Mouse (Mus musculus): ENCODE data around the gene Spata21. TPM values are rescaled to one million over a fixed set of nuclear protein-coding genes. Genes with fewer than 3 reads are reported as not detected.

Spata21 gene
- total RNA-seq, 2 experiments from 2014 or later: not detected

DNA sequence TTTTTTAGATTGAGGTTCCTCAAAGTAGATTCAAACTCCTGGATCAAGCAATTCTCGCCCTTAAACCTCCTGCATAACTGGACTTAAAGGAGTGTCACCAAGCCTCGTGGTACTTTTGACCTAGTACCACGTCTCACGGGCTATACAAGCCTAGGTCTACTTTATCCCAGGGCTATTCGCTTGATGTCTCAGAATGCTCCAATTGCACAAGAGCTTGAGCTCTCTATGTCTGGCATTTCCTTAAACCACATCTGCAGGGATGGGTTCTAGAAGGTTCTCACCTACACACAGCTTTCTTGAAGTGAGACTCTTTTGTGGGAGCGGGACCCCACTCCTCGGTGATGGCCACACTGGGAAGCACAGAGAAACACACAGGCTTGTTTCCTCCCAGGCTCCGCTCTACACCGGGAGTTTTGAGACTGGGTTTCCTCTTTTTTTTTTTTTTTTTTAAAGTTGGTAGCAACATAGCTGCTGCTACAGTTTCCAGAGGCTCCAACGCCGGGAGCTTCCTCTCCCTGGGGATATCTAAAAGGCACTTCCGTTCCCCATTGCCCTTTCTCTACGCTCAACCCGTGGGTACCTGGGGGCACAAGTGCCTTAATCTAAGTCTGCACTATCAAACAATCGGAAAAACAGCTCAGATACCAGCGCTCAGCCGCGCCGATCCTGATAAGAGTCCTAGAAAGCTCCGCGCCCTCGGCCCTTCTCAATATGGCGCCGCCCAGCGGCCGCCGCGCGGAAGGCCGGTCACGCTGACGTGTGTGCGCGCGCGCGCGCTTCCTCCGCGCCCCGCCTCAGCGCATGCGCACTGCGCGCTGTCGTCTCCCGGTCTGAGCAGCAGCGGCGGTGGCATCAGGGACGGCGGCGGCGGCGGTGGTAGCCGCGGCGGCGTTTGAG, 59.2 kb downstream of the Spata21 start, which contains the start of gene Fbxo42:
Fbxo42 (plus strand) TSS at position 802 of the 897 bp plus-strand sequence.
- ATAC-seq (replicated peaks; ENCODE audit: low FRiP score, poor library complexity, severe bottlenecking): peak; percentile 84

GRCm38 (mm10) chr4:141148009-141148801, 60.1 kb downstream of the Spata21 start:
- peak; percentile 81 for ATAC-seq (replicated peaks; ENCODE audit: low FRiP score, poor library complexity, severe bottlenecking)

DNA sequence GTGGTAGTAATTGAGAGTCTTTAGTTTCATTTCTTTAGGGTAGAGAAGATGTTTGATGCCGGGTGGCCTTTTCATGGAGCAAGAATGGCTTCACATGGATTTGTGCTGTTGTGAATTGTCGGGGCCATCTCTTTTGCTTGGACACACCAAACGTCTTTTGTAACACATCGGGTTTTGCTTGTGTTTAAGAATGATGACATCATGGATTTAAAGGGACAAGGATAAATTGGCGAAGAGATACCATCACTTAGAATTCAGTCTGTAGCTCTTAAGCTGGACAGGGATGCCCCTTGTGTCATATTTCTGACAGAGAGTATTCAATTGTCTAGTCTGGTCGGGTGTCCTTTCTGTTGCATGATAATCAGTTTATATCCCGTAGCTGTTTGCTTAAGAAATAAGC, 61.0 kb downstream of the Spata21 start:
- no peak for ATAC-seq (replicated peaks; ENCODE audit: low FRiP score, poor library complexity, severe bottlenecking)

DNA sequence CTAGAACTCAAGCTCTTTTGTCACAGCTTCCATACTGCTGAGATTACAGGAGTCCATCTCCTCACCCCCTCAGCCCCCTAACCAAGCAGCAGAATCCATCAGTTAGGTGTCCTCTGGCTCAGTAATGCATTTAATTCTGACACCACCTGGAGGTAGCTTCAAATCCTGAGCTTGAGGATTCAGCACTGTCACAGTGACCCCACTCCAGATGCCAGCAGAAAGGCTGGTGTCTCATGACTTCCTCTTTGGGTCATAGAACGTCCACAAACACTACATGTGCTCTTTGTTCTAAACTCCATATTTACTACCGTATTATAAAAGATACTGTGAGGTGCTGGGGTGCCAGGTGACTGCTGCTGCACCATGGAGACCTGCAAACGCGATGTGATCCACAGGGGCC, 69.4 kb downstream of the Spata21 start:
- no peak for ATAC-seq (replicated peaks; ENCODE audit: low FRiP score, poor library complexity, severe bottlenecking)

DNA sequence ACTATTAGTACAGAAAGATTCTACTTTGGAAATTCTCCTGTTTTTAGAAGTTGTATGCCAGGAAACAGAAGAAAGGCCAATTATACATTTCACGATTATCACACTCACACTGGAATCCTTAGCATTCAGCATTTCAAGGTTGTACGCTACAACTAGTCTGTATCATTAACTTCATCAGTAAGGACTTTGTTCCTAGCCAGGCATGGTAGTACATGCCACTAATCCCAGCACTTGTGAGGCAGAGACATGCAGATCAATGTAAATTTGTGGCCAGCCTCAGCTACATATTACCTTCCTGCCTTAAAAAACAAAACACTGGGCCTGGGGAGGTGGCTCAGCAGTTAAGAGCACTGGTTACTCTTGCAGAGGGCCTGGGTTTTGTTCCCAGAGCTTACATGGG, 70.5 kb downstream of the Spata21 start:
- ATAC-seq (replicated peaks; ENCODE audit: low FRiP score, poor library complexity, severe bottlenecking): no peak

- 0 out of 2 replicates have a peak, but pooled peaks have one; percentile 27 for ATAC-seq (replicated peaks; ENCODE audit: low FRiP score, poor library complexity, severe bottlenecking)
These were observed 71.0 kb downstream of the Spata21 start for GRCm38 (mm10) chr4:141159093-141159492.

DNA sequence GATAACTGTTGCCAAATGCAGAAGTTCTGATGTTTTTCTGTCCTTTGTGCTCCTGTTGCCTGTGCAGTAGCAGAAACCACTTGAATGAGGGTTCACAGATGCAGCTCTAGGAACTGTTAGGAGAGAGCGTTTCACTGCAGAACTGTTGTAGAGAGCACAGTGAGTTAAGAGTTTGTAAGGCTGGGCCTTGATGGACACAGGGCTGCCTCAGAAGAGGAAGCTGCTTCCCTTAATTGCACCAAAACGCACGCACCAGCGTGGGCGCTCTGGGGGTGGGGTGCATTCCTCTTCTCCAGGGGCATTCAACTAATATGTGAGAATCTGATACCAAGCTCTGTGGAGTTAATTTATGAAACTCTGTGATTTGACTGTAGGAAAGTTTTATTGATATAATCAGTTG, 71.5 kb downstream of the Spata21 start:
- ATAC-seq (replicated peaks; ENCODE audit: low FRiP score, poor library complexity, severe bottlenecking): no peak

DNA sequence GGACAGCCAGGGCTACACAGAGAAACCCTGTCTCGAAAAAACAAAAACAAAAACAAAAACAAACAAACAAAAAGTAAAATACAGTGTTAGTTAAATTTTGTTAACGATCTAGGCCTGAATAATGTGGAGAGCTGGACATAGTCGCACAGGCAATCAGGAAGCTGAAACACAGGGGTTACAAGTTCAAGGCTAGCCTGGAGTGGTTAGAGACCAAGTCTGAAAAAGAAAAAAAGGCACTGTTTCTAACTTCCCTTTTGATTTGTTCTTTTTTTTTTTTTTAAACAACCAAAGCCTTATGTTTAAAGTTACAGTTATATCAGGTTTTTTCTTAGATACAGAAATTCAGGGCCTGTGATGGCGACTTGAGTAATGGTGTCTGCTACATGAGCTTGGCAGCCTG, 72.1 kb downstream of the Spata21 start:
- ATAC-seq (replicated peaks; ENCODE audit: low FRiP score, poor library complexity, severe bottlenecking): no peak

DNA sequence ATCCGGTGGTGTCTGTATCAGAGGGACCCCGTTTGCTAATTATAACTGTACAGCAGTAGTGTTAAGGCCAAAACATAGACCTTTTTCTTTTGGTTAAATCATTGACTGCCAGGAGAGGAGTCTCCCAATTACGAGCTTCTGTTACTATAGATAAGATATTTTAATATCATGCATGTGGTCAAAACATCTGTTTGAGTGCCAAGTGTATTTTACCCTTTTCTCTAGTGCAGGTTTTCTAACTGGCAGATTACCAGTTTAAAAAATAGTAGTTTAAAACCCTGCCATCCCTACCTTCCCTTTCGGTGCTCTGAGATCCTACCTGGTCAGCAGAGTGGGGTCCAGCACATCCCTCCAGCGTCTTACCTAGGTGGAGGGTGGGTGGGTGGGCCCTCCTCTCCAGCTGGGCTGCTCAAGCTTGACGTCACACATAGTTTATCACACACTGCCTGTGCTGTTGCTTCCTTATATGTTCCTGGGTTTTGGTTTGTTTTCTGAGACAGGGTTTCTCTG, 73.6 kb downstream of the Spata21 start:
- ATAC-seq (replicated peaks; ENCODE audit: low FRiP score, poor library complexity, severe bottlenecking): peak; percentile 83

Other genes starting within 250 kb of the Spata21 start
- gene Padi1, start 242.6 kb upstream of the Spata21 start, total RNA-seq (2015; ENCODE audit: low replicate concordance): not detected in 2 replicates
- not detected in 2 replicates for gene Padi1, start 242.6 kb upstream of the Spata21 start, total RNA-seq (2017; ENCODE audit: low replicate concordance)
- 5.4 and 7.1 TPM in 2 replicates for gene Padi2, start 182.0 kb upstream of the Spata21 start, total RNA-seq (2015; ENCODE audit: low replicate concordance)
- gene Padi2, start 182.0 kb upstream of the Spata21 start, total RNA-seq (2017; ENCODE audit: low replicate concordance): 5.0 and 5.1 TPM in 2 replicates
- gene Sdhb, start 127.1 kb upstream of the Spata21 start, total RNA-seq (2015; ENCODE audit: low replicate concordance): 46.7 and 50.4 TPM in 2 replicates
- 20.5 and 34.4 TPM in 2 replicates for gene Sdhb, start 127.1 kb upstream of the Spata21 start, total RNA-seq (2017; ENCODE audit: low replicate concordance)
- 6.7 and 10.0 TPM in 2 replicates for gene Atp13a2, start 101.5 kb upstream of the Spata21 start, total RNA-seq (2015; ENCODE audit: low replicate concordance)
- 4.9 and 5.9 TPM in 2 replicates for gene Atp13a2, start 101.5 kb upstream of the Spata21 start, total RNA-seq (2017; ENCODE audit: low replicate concordance)
- not detected in 2 replicates for gene Mfap2, start 77.9 kb upstream of the Spata21 start, total RNA-seq (2015; ENCODE audit: low replicate concordance)
- gene Mfap2, start 77.9 kb upstream of the Spata21 start, total RNA-seq (2017; ENCODE audit: low replicate concordance): not detected in 2 replicates
- gene Crocc, start 27.8 kb upstream of the Spata21 start, total RNA-seq (2015; ENCODE audit: low replicate concordance): not detected in 2 replicates
- gene Crocc, start 27.8 kb upstream of the Spata21 start, total RNA-seq (2017; ENCODE audit: low replicate concordance): 0.34 and 4.9 TPM in 2 replicates
- gene Necap2, start 10.0 kb upstream of the Spata21 start, total RNA-seq (2015; ENCODE audit: low replicate concordance): 41.0 and 58.6 TPM in 2 replicates
- gene Necap2, start 10.0 kb upstream of the Spata21 start, total RNA-seq (2017; ENCODE audit: low replicate concordance): 68.0 and 75.4 TPM in 2 replicates
- 12.1 and 19.0 TPM in 2 replicates for gene Szrd1, start 51.4 kb downstream of the Spata21 start, total RNA-seq (2015; ENCODE audit: low replicate concordance)
- gene Szrd1, start 51.4 kb downstream of the Spata21 start, total RNA-seq (2017; ENCODE audit: low replicate concordance): 11.8 and 17.4 TPM in 2 replicates
- 43.2 and 49.3 TPM in 2 replicates for gene Fbxo42, start 59.6 kb downstream of the Spata21 start, total RNA-seq (2015; ENCODE audit: low replicate concordance)
- 54.4 and 64.7 TPM in 2 replicates for gene Fbxo42, start 59.6 kb downstream of the Spata21 start, total RNA-seq (2017; ENCODE audit: low replicate concordance)
- not detected in 2 replicates for gene Rsg1, start 125.6 kb downstream of the Spata21 start, total RNA-seq (2015; ENCODE audit: low replicate concordance)
- 0.42 TPM in 1 of 2 replicates, not detected in the other for gene Rsg1, start 125.6 kb downstream of the Spata21 start, total RNA-seq (2017; ENCODE audit: low replicate concordance)
- gene Arhgef19, start 151.2 kb downstream of the Spata21 start, total RNA-seq (2015; ENCODE audit: low replicate concordance): not detected in 2 replicates
- gene Arhgef19, start 151.2 kb downstream of the Spata21 start, total RNA-seq (2017; ENCODE audit: low replicate concordance): not detected in 2 replicates
- not detected in 2 replicates for gene Epha2, start 212.9 kb downstream of the Spata21 start, total RNA-seq (2015; ENCODE audit: low replicate concordance)
- 0.14 TPM in 1 of 2 replicates, not detected in the other for gene Epha2, start 212.9 kb downstream of the Spata21 start, total RNA-seq (2017; ENCODE audit: low replicate concordance)